Mouse (Mus musculus) gastrocnemius, postnatal 10 days (tissue): Measurements from ENCODE around the gene Hist1h4i. TPM values are rescaled to one million over a fixed set of nuclear protein-coding genes. Genes with fewer than 3 reads are reported as not detected.

ENCODE experiments used
- DNase-seq: peaks from one replicate; pipeline ENCODE4 v3.0.0; 2021; ENCODE audit warnings: mixed read lengths
- total RNA-seq, 2 experiments: library from RNA; stranded (reverse); gene quantifications; 2 replicates each; pipeline ENCODE4 v1.2.3; 2021

The Hist1h4i gene
- total RNA-seq, 2 experiments from 2014 or later: 77.9 to 89.2 TPM

GRCm38 (mm10) chr13:22008707-22009106 lies 32.5 kb downstream of the Hist1h4i start:
- DNase-seq: no peak

- DNase-seq: no peak
Observed at GRCm38 (mm10) chr13:22007872-22008271, 33.3 kb downstream of the Hist1h4i start.

- DNase-seq: no peak
Observed at GRCm38 (mm10) chr13:22007121-22007510, 34.0 kb downstream of the Hist1h4i start.

- DNase-seq: no peak
Observed at GRCm38 (mm10) chr13:22006334-22007120, 34.6 kb downstream of the Hist1h4i start.

- DNase-seq: peak; percentile 38
Observed at GRCm38 (mm10) chr13:22005605-22006333, 35.4 kb downstream of the Hist1h4i start.

- DNase-seq: no peak
Observed at GRCm38 (mm10) chr13:22001823-22002222, 39.3 kb downstream of the Hist1h4i start.

- no peak for DNase-seq
Observed at GRCm38 (mm10) chr13:22001346-22001745, 39.8 kb downstream of the Hist1h4i start.

- DNase-seq: no peak
Observed at GRCm38 (mm10) chr13:21999147-21999546, 42.0 kb downstream of the Hist1h4i start.

- no peak for DNase-seq
Observed at GRCm38 (mm10) chr13:21998412-21998811, 42.8 kb downstream of the Hist1h4i start.

GRCm38 (mm10) chr13:21997821-21998220 lies 43.3 kb downstream of the Hist1h4i start:
- DNase-seq: no peak

GRCm38 (mm10) chr13:21997201-21997820 lies 43.9 kb downstream of the Hist1h4i start:
- DNase-seq: no peak

- no peak for DNase-seq
Observed at GRCm38 (mm10) chr13:21996840-21997185, 44.3 kb downstream of the Hist1h4i start.

GRCm38 (mm10) chr13:21996101-21996839 lies 44.9 kb downstream of the Hist1h4i start:
- DNase-seq: no peak

- DNase-seq: no peak
Observed at GRCm38 (mm10) chr13:21995331-21995914, 45.7 kb downstream of the Hist1h4i start.

GRCm38 (mm10) chr13:21994896-21995295 lies 46.3 kb downstream of the Hist1h4i start:
- no peak for DNase-seq

GRCm38 (mm10) chr13:21993957-21994738 lies 47.0 kb downstream of the Hist1h4i start:
- no peak for DNase-seq

- no peak for DNase-seq
Observed at GRCm38 (mm10) chr13:21992550-21992949, 48.6 kb downstream of the Hist1h4i start.
